Mouse (Mus musculus) adrenal gland (tissue): ENCODE results near the gene Tmem79.
"Not testable (repeated sequence)": the region's sequence is repeated elsewhere in the genome, so short reads cannot be mapped to it uniquely, and the experiment has no call there.

ENCODE experiments used
- intact Hi-C: fragments of 180-260 bp; cut with DNase I; formaldehyde crosslinking; loops from one replicate; pipeline ENCODE4 v1.15.1; 2025

The Tmem79 gene

DNA sequence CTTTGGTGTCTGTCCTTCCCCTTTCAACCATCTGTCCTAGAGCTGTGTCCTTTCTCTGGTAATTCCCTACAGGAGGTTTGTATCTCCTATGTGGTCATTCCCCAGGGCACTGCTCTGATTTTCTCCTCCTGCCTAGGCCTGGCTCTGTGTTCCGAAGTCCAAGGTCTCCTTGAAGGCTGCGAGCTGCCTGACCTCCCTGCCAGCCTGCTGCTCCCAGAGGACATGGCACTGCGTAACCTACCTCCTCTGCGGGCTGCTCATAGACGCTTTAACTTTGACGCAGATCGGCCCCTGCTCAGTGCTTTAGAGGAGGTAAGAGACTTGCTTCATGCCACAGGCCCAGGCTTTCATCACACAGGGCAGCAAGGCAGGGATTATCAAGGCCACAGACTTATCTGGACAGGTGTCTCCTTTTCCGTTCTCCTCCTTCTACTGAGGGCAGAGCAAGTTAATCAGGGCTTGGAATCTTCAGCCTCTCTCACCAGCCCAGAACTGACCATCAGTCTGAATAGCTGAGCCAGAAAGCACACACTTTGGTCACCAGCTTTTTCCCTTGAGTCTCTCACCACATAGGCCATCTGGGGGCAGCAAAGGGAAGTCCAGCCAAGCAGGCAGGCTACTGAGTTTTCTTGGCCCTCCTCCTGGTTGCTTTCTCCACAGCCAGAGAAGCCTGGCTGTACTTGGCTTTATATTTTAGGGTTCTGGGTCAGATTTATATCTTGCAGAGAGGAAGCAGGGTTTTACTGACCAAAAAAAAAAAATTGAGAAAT lies 18.6 kb upstream of the Tmem79 start:
- intact Hi-C loops: no loop called here

DNA sequence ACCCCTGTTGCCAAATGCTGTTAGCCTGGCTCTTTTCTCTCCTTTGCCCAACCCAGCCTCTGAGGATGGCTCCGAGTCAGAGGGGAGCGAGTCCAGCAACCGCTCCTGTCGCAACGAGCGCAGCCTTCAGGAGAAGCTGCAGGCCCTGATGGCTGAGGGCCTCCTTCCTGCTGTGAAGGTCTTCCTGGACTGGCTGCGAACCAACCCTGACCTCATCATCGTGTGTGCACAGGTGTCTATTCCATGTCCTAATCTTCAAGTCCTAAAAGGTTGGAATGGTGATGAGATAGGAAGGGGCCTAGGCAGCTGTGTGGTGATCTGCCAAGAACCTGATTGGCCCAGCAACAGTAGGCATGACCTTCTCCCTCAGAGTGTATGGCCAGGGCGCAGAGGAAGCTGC lies 17.0 kb upstream of the Tmem79 start:
- intact Hi-C loops: no loop called here

- intact Hi-C loops: no loop called here
Measured at GRCm38 (mm10) chr3:88350732-88351131, 14.8 kb upstream of the Tmem79 start.

- intact Hi-C loops: no loop called here
Measured at GRCm38 (mm10) chr3:88339006-88339405, 3.1 kb upstream of the Tmem79 start.

- intact Hi-C loops: no loop called here
Measured at GRCm38 (mm10) chr3:88338316-88338715, 2.4 kb upstream of the Tmem79 start.

DNA sequence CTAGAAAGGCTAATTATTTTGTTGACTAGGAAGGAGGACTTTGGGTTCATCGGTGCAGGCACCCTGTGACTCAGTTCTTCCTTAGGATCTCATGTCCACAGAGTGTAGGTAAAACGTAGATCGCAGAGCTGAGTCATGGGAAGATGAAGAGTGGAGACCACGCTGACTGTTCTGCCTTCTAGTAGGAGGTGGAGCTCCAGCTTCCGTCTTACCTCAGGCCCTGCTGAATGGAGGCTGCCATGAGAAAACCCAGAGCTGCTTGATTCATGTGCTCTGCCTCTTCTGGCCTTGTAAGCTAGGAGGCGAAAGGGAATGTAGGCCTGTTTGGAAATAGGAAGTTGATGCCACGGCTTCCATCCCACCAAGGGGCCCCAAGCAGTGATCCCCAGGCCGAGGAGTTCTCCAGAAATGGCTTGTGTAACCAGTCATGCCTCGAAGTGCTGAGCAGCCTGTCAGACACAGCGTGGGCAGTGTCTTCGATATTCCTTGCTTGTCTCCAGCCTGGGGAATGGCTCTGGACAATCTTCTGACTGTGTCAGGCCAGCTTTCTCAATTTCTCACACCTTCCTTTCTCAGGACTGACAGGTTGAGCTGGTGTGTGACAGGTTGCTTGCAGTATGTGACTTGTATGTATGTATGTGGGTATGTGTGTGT lies 1.5 kb upstream of the Tmem79 start:
- intact Hi-C loops: no loop called here

- intact Hi-C loops: no loop called here
Measured at GRCm38 (mm10) chr3:88335436-88336053, 403 bp downstream of the Tmem79 start.

GRCm38 (mm10) chr3:88334902-88335435 lies 979 bp downstream of the Tmem79 start:
- intact Hi-C loops: no loop called here

GRCm38 (mm10) chr3:88334029-88334658 lies 1.8 kb downstream of the Tmem79 start:
- intact Hi-C loops: no loop called here

GRCm38 (mm10) chr3:88331282-88331681 lies 4.7 kb downstream of the Tmem79 start:
- intact Hi-C loops: no loop called here

DNA sequence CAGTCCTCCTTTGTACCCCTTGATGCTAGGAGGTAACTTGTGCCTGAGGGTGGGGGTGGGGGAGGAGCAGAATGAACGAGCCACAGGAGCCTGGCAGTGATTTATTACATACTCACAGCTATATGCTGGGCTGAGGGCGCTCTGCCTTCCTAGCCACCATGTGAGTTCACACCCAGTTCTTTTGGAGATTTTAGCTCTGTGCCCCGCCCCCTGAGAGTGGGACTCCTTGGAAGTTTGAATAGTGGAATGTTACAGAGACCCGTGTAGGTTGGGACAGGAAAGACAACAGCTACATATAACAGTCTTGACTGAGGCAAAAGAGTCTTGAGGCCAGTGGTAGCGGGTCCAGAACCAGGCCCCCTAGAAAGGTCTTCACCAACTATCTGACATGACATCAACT lies 7.0 kb downstream of the Tmem79 start:
- intact Hi-C loops: no loop called here

DNA sequence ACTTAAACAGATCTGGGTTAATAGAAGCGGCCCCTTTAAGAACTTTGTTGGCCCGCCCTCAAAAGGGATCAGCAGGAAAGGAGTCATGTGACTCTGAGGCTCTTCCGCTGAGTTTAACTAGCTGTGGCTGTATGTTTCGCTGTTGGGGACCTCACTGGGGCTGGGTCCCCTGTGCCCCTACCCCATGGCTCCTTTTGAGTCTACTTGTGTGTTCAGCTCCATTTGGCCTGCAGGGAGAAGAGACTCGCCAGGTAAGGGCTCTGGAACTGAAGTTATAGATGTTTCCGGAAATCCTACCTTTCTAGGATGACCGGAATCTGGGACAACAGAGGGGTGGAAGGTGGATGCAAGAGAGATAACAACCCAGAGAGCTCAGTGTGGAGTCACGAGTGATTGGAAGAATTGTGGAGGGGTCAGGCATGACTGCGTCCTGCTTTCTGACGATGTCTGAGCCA lies 11.0 kb downstream of the Tmem79 start, which contains the start of gene Glmp:
Gene Glmp (plus strand): TSS at position 73 of the 455 bp plus-strand sequence.
- intact Hi-C loops: no loop called here

GRCm38 (mm10) chr3:88299172-88299571 lies 36.8 kb downstream of the Tmem79 start:
- intact Hi-C loops: no loop called here

GRCm38 (mm10) chr3:88297321-88297851 lies 38.6 kb downstream of the Tmem79 start:
- intact Hi-C loops: no loop called here

DNA sequence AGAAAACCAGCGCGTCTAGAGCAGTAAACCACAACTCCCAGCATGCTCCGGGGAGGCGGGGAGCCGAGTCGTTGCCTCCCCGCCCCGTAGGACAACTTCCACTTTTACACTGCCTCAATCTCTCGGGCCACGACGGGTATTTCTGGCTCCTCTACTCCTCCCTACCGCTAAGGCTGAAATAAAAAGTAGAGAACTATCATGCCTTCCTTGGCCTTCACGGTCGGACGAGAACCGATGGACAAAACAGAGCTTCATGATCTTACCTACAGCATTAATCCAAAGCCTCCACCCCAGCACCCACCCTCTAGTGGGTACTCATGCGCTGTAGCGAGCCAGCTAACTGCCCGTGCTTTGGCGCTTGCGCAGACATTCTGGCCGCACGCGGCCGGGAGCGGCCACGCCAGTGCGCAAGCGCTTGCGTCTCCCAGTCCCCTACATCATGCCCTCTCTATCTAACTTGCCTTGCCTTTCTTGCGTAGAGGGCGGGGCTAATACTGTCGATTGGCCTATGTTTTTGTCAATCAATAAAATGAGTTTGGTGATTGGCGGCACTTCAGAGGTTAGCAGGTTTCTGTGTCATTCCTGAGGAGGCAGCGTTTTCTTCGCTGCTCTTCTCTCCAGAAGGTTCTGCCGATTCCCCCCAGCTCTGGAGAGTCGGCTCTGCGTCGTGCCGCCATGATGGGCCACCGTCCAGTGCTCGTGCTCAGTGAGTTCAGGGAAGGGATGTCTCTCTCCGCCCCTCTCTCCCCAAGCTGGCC lies 39.2 kb downstream of the Tmem79 start, which contains the start of the genes Tsacc and Cct3:
Gene Tsacc (minus strand): TSS at position 439 of the 758 bp plus-strand sequence.
Gene Cct3 (plus strand): TSS at position 556 of the 758 bp plus-strand sequence.
- intact Hi-C loops: no loop called here

GRCm38 (mm10) chr3:88296110-88296560 lies 39.8 kb downstream of the Tmem79 start:
- intact Hi-C loops: no loop called here

DNA sequence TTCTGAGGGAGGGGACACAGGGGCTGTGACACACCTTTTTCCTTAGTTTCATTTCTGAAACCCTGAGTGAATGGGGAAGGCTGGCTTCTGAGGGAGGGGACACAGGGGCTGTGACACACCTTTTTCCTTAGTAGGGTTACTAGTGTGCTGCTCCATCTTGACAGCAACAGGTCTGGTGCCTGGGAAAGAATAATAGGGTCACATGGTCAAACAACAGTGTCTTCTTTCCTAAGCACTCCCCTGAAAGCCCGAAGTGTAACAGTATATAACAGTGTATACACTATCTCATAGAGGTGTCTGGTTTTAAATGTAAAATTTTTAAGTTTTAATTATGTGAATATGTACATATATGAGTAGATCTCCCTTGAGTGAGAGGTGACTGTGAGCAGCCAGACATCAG lies 40.7 kb downstream of the Tmem79 start:
- intact Hi-C loops: not testable (repeated sequence)

DNA sequence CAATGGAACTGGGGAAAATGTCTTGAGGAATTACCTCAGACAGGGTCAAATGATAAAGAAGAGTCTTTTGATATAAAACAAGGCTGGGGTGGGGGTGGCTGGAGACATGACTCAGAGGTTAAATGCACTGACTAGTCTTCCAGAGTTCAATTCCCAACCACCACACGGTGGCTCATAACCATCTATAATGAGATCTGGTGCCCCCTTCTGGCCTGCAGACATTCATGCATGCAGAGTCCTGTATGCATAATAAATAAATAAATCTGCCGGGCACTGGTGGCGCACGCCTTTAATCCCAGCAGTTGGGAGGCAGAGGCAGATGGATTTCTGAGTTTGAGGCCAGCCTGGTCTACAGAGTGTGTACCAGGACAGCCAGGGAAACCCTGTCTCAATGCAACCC lies 44.0 kb downstream of the Tmem79 start:
- intact Hi-C loops: no loop called here

- intact Hi-C loops: not testable (repeated sequence)
Measured at GRCm38 (mm10) chr3:88288133-88288713, 47.7 kb downstream of the Tmem79 start.

- intact Hi-C loops: no loop called here
Measured at GRCm38 (mm10) chr3:88287110-88287509, 48.8 kb downstream of the Tmem79 start, which contains the start of gene Gm38392. Gene Gm38392, minus strand, starts transcription at chr3:88287210.
